Mouse (Mus musculus) midbrain, embryonic 12.5 days (tissue): ENCODE data around the gene Pappa2. TPM values are rescaled to one million over a fixed set of nuclear protein-coding genes. Genes with fewer than 3 reads are reported as not detected.

Experiments used
- ATAC-seq: fragments of 200-750 bp; cut with Nextera tagmentation; 2 replicates; pipeline ENCODE4 v1.8.0; 2017; ENCODE audit warnings: low read depth, moderate TSS enrichment, moderate library complexity; ENCODE audit not compliant: low FRiP score
- H3K27ac ChIP-seq: fragments of 300-500 bp; sonication (generic); replicated peaks from 2 replicates; pipeline ENCODE4 v1.5.1; 2016; ENCODE audit warnings: mild to moderate bottlenecking
- H3K27me3 ChIP-seq: fragments of 300-500 bp; sonication (generic); 2 replicates; pipeline ENCODE4 v1.6.1; 2016; ENCODE audit warnings: mild to moderate bottlenecking
- H3K36me3 ChIP-seq: fragments of 300-500 bp; sonication (generic); 2 replicates; pipeline ENCODE4 v1.6.1; 2016
- H3K4me1 ChIP-seq: fragments of 300-500 bp; sonication (generic); 2 replicates; pipeline ENCODE4 v1.6.1; 2016
- H3K4me2 ChIP-seq: fragments of 300-500 bp; sonication (generic); replicated peaks from 2 replicates; pipeline ENCODE4 v1.6.1; 2016; ENCODE audit warnings: mild to moderate bottlenecking, moderate library complexity
- H3K4me3 ChIP-seq: fragments of 300-500 bp; sonication (generic); 2 replicates; pipeline ENCODE4 v1.5.1; 2016; ENCODE audit warnings: mild to moderate bottlenecking
- H3K9ac ChIP-seq: fragments of 300-500 bp; sonication (generic); replicated peaks from 2 replicates; pipeline ENCODE4 v1.6.1; 2016; ENCODE audit warnings: mild to moderate bottlenecking, moderate library complexity
- H3K9me3 ChIP-seq: fragments of 300-500 bp; sonication (generic); 2 replicates; pipeline ENCODE4 v1.6.1; 2016; ENCODE audit warnings: mild to moderate bottlenecking
- WGBS: fragments of 180-500 bp; shearing (Covaris S2); methylation state at CpG from one replicate; pipeline ENCODE4 v1.1.7; 2016; 5-methylcytosine and 5-hydroxymethylcytosine counted together
- polyA plus RNA-seq: library from polyadenylated mRNA; unstranded; fragments of >200 nt; fragmentation: Nextera tagmentation; extraction: Ambion mirVana; gene quantifications from 2 replicates; pipeline ENCODE4 v1.2.1, GENCODE M21; 2016

The Pappa2 gene
- polyA plus RNA-seq, 1 experiment from 2014 or later: 3.3 TPM

GRCm38 (mm10) chr1:158740949-158741348 lies 239.3 kb downstream of the Pappa2 start:
- no peaks in the 10 kb centered on the region for H3K27me3 ChIP-seq
- H3K27ac ChIP-seq: no peak overlapping the region
- no peak for ATAC-seq

GRCm38 (mm10) chr1:158740161-158740766 lies 240.0 kb downstream of the Pappa2 start:
- Histone ChIP-seq H3K36me3 (no peaks in the 10 kb centered on the region), H3K27me3 (no peaks in the 10 kb centered on the region), H3K4me2 (no peak overlapping the region), H3K9ac (no peak overlapping the region), H3K27ac (no peak overlapping the region), H3K4me1 (peaks cover 8% of the 10 kb centered on the region), H3K9me3 (no peaks in the 10 kb centered on the region), H3K4me3 (no peak overlapping the region)
- 78% methylated on average over 6 of the region's 6 CpGs for WGBS
- ATAC-seq: no peak

More at GRCm38 (mm10) chr1:158740949-158741348, 239.3 kb downstream of the Pappa2 start:
- 82% methylated on average over 5 of the region's 5 CpGs for WGBS
- H3K4me2 ChIP-seq: no peak overlapping the region
- no peaks in the 10 kb centered on the region for H3K36me3 ChIP-seq
- H3K9me3 ChIP-seq: no peaks in the 10 kb centered on the region
- no peak overlapping the region for H3K4me3 ChIP-seq
- no peak overlapping the region for H3K9ac ChIP-seq
- peaks cover 8% of the 10 kb centered on the region for H3K4me1 ChIP-seq

GRCm38 (mm10) chr1:158739132-158739919 lies 241.0 kb downstream of the Pappa2 start:
- Histone ChIP-seq H3K9ac (no peak overlapping the region), H3K27ac (no peak overlapping the region), H3K27me3 (no peaks in the 10 kb centered on the region), H3K36me3 (no peaks in the 10 kb centered on the region), H3K4me1 (peaks cover 8% of the 10 kb centered on the region), H3K9me3 (no peaks in the 10 kb centered on the region), H3K4me3 (no peak overlapping the region), H3K4me2 (no peak overlapping the region)
- ATAC-seq: 0 out of 2 replicates have a peak, but pooled peaks have one; percentile 56
- 23% methylated on average over 5 of the region's 5 CpGs for WGBS

- no peak for ATAC-seq
- no peaks in the 10 kb centered on the region for H3K36me3 ChIP-seq
- H3K4me1 ChIP-seq: no peaks in the 10 kb centered on the region
- no peak overlapping the region for H3K4me3 ChIP-seq
- no peak overlapping the region for H3K4me2 ChIP-seq
- no peaks in the 10 kb centered on the region for H3K9me3 ChIP-seq
- no peak overlapping the region for H3K9ac ChIP-seq
- H3K27me3 ChIP-seq: no peaks in the 10 kb centered on the region
- whole genome bisulfite sequencing: 65% methylated on average over 4 of the region's 4 CpGs
- no peak overlapping the region for H3K27ac ChIP-seq
Measured at GRCm38 (mm10) chr1:158732868-158733496, 247.3 kb downstream of the Pappa2 start.

GRCm38 (mm10) chr1:158713301-158714095 lies 266.8 kb downstream of the Pappa2 start:
- Histone ChIP-seq H3K9me3 (no peaks in the 10 kb centered on the region), H3K27me3 (no peaks in the 10 kb centered on the region), H3K27ac (no peak overlapping the region), H3K4me1 (no peaks in the 10 kb centered on the region), H3K4me2 (no peak overlapping the region), H3K9ac (no peak overlapping the region), H3K4me3 (no peak overlapping the region), H3K36me3 (no peaks in the 10 kb centered on the region)
- ATAC-seq: no peak
- WGBS: 27% methylated on average over 5 of the region's 5 CpGs

- H3K27ac ChIP-seq: no peak overlapping the region
- H3K36me3 ChIP-seq: no peaks in the 10 kb centered on the region
- WGBS: 85% methylated on average over 1 of the region's 1 CpGs
- H3K4me3 ChIP-seq: no peak overlapping the region
- no peak overlapping the region for H3K4me2 ChIP-seq
- ATAC-seq: no peak
- H3K27me3 ChIP-seq: no peaks in the 10 kb centered on the region
- H3K9ac ChIP-seq: no peak overlapping the region
- H3K4me1 ChIP-seq: no peaks in the 10 kb centered on the region
- no peaks in the 10 kb centered on the region for H3K9me3 ChIP-seq
Measured at GRCm38 (mm10) chr1:158701336-158701735, 279.0 kb downstream of the Pappa2 start.

- Histone ChIP-seq H3K9me3 (no peaks in the 10 kb centered on the region), H3K27me3 (no peaks in the 10 kb centered on the region), H3K9ac (no peak overlapping the region), H3K4me3 (no peak overlapping the region), H3K4me2 (no peak overlapping the region), H3K27ac (no peak overlapping the region), H3K36me3 (no peaks in the 10 kb centered on the region), H3K4me1 (no peaks in the 10 kb centered on the region)
- no peak for ATAC-seq
- 76% methylated on average over 2 of the region's 2 CpGs for WGBS
Measured at GRCm38 (mm10) chr1:158700147-158700546, 280.1 kb downstream of the Pappa2 start.

GRCm38 (mm10) chr1:158699276-158699675 lies 281.0 kb downstream of the Pappa2 start:
- H3K27me3 ChIP-seq: no peaks in the 10 kb centered on the region
- H3K9ac ChIP-seq: no peak overlapping the region
- no peak overlapping the region for H3K4me3 ChIP-seq
- H3K4me1 ChIP-seq: no peaks in the 10 kb centered on the region
- whole genome bisulfite sequencing: 79% methylated on average over 2 of the region's 2 CpGs
- H3K36me3 ChIP-seq: no peaks in the 10 kb centered on the region
- no peak overlapping the region for H3K4me2 ChIP-seq
- no peak for ATAC-seq
- no peaks in the 10 kb centered on the region for H3K9me3 ChIP-seq
- no peak overlapping the region for H3K27ac ChIP-seq

- H3K4me3 ChIP-seq: no peak overlapping the region
- H3K36me3 ChIP-seq: no peaks in the 10 kb centered on the region
- no peak overlapping the region for H3K27ac ChIP-seq
- ATAC-seq: no peak
- H3K27me3 ChIP-seq: no peaks in the 10 kb centered on the region
- H3K9ac ChIP-seq: no peak overlapping the region
- no peaks in the 10 kb centered on the region for H3K4me1 ChIP-seq
- WGBS: 92% methylated on average over 10 of the region's 10 CpGs
- no peak overlapping the region for H3K4me2 ChIP-seq
- H3K9me3 ChIP-seq: no peaks in the 10 kb centered on the region
Measured at GRCm38 (mm10) chr1:158697859-158698569, 282.3 kb downstream of the Pappa2 start.

GRCm38 (mm10) chr1:158697423-158697822 lies 282.9 kb downstream of the Pappa2 start:
- no peak for ATAC-seq
- Histone ChIP-seq H3K27ac (no peak overlapping the region), H3K27me3 (no peaks in the 10 kb centered on the region), H3K9ac (no peak overlapping the region), H3K36me3 (no peaks in the 10 kb centered on the region), H3K9me3 (no peaks in the 10 kb centered on the region), H3K4me3 (no peak overlapping the region), H3K4me2 (no peak overlapping the region), H3K4me1 (no peaks in the 10 kb centered on the region)
- 71% methylated on average over 3 of the region's 3 CpGs for WGBS

- peaks cover 52% of the 10 kb centered on the region for H3K36me3 ChIP-seq
Measured at GRCm38 (mm10) chr1:158687726-158688125, 292.6 kb downstream of the Pappa2 start.

More at GRCm38 (mm10) chr1:158687726-158688125, 292.6 kb downstream of the Pappa2 start:
- Histone ChIP-seq H3K4me3 (no peak overlapping the region), H3K4me2 (no peak overlapping the region), H3K9me3 (no peaks in the 10 kb centered on the region), H3K27me3 (no peaks in the 10 kb centered on the region), H3K27ac (no peak overlapping the region), H3K4me1 (no peaks in the 10 kb centered on the region), H3K9ac (no peak overlapping the region)
- 77% methylated on average over 1 of the region's 1 CpGs for WGBS
- no peak for ATAC-seq
